Mouse (Mus musculus) left cerebral cortex, adult 11 months (tissue): ENCODE results near the gene Bcl2l2.

Experiments used
- DNase-seq: peaks from one replicate; pipeline ENCODE4 v3.0.0; 2022; ENCODE audit warnings: low spot score

The Bcl2l2 gene

GRCm38 (mm10) chr14:54883154-54884021 is at the start of gene Bcl2l2, which contains the start of gene Gm20521:
TSS of gene Bcl2l2 (plus strand) at chr14:54883377.
TSS of gene Gm20521 (plus strand) at chr14:54883441.
- no peak for DNase-seq

- no peak for DNase-seq
These were observed 39.7 kb upstream of the Bcl2l2 start for GRCm38 (mm10) chr14:54843461-54843860.

DNA sequence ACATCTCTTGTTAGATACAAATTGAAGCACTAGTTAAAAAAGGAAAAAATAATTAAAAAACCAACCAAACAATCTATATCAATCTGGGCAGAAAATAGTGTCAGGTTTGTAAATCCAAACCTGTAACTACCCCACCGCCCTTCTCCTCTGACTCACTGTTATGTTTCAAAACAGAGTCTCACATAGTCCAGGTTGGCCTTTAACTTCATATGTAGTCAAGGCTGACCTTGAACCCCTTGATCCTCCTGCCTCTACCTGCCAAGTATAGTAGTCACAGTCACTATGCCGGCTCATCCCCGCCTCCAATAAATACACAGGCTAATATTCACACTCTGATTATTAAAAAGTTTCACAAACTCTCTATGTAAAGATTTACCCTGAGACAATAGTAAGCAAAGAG is 27.5 kb upstream of the Bcl2l2 start:
- no peak for DNase-seq

DNA sequence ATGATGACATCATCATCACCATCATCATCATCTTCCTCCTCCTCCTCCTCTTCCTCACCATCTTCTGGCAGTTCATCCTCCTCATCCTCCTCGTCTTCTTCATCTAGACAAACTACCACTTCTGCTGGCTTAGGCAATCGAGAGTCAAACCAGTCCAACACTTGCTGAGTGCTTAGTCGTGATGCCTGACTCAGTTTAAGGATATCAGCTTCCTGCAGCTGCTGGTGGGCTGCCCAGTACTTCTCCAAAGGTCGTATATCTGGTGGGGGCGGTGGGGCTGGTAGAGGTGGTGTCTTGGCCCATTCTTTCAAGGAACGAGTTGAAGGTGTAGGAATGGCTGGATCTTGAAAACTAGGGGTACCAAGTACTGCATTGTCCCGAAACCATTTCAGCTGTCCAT is 26.5 kb upstream of the Bcl2l2 start:
- no peak for DNase-seq

GRCm38 (mm10) chr14:54857891-54858290 is 25.3 kb upstream of the Bcl2l2 start:
- no peak for DNase-seq

- no peak for DNase-seq
These were observed 22.7 kb upstream of the Bcl2l2 start for GRCm38 (mm10) chr14:54860511-54860910.

DNA sequence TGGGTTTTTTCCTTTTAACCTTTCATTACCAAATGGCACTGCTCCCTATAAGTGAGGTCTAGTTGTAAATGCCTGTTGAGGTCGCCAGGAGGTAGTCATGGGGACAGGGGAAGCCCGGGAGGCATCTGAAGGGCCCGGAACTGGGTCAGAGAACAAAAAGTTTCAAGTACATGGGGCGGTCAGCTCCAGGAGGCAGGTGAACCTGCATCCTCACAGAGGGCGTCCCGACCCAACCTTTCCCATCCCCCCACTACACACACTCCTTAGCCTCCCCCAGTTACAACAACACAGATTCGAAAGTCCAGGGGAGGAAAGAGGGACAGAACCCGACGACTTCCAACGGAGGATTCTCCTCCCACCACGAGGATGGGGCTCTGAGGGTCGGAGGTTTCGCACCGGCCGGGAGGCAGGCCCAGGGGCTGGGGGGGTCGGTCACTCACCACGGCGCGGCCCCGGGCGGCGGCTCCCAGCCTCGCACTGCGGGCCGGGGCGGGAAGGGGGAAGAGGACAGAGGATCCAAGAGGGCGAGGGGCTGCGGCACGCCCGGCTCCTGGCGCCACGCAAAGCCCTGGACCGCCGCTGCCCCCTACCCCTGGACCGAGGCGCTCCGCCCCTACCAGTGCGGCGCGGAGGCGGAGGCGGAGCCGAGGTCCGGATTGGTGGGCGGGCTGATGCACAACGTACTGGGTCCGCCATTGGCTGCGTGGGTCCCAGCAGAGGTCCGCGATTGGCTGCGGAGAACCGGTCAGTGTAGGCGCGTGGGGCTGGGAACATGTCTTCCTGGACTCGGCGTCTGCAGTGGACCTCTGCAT is 19.5 kb upstream of the Bcl2l2 start:
- DNase-seq = peak; percentile 88

- DNase-seq = no peak
These were observed 18.7 kb upstream of the Bcl2l2 start for GRCm38 (mm10) chr14:54864313-54865036.

DNA sequence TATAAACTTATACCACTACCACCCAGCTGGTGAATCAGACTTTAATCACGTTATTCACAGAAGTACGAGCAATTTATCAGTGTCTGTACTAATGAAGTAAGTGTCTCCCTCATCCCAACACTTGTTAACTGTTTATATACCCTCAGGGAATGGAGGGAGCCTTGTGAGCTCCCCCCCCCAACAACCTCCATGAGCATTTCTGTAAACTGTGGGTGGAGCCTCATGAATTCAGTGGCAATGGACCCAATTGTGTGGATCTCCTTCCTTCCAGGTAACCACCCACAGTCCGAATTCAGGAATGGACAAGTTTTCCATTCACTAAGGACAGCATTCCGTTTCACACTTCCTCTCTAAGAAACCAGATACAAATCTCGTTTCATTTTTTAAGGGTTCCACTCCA is 17.6 kb upstream of the Bcl2l2 start:
- no peak for DNase-seq

- DNase-seq = no peak
These were observed 16.9 kb upstream of the Bcl2l2 start for GRCm38 (mm10) chr14:54866268-54866667.

DNA sequence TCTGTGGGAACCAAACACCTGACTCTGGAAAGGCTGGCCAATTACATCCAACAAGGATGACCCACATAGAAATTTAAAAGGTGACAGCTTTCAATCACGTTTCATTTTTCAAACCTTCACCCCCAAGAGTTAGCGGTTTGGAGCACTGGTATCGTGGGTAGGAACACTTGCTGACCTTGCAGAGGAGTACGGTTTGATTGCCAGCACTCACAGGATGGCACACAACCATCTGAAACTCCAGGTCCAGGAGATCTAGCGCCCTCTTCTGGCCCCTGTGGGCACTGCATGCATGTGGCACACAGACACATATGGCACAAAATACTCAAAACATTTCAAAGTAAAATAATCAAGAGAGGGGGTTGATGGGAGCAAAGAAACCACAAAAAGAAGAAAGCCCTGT is 16.2 kb upstream of the Bcl2l2 start:
- no peak for DNase-seq

DNA sequence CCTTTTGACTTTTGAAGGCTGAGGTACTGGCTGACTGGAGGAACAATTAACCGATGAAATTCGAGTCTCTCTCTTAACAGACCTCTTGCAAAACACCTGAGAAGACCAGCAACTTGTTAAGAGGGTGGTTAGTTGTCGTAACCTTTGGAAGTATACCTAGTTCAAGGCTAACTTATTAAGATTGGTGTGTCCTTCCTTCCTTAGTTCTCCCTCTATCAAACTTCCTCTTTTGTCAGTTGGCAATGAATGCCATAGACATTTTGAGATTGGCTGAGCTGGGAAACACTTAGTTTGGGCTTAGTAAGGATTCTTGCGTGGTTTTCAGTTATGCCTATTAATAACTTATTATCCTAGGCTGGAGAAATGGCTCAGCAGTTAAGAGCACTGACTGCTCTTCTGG is 15.2 kb upstream of the Bcl2l2 start:
- no peak for DNase-seq

GRCm38 (mm10) chr14:54870861-54871260 is 12.3 kb upstream of the Bcl2l2 start, which contains the start of gene Homez:
TSS of gene Homez (minus strand) at chr14:54870961.
- DNase-seq = no peak

DNA sequence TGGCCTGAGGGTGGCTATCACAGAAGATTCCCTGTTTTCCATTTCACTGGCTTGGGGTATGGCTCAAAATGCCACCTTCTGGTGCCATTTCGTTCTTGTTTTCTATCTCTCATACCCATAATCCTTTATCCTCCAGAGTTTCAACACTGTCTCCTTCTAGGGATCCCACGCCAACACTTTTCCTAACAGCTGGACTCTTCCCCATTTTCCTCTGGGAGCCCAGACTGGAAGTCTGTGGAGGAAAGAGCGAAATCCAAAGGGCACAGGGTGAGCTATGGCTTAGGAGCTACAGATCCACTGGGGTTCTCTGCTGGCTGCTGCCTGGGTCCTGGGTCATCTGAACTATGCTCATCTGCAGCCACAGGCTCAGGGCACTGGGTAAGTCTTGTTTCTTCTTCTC is 9.0 kb upstream of the Bcl2l2 start:
- no peak for DNase-seq

- DNase-seq = no peak
These were observed 7.2 kb upstream of the Bcl2l2 start for GRCm38 (mm10) chr14:54875844-54876538.

GRCm38 (mm10) chr14:54876539-54877047 is 6.6 kb upstream of the Bcl2l2 start:
- DNase-seq = peak; percentile 90

DNA sequence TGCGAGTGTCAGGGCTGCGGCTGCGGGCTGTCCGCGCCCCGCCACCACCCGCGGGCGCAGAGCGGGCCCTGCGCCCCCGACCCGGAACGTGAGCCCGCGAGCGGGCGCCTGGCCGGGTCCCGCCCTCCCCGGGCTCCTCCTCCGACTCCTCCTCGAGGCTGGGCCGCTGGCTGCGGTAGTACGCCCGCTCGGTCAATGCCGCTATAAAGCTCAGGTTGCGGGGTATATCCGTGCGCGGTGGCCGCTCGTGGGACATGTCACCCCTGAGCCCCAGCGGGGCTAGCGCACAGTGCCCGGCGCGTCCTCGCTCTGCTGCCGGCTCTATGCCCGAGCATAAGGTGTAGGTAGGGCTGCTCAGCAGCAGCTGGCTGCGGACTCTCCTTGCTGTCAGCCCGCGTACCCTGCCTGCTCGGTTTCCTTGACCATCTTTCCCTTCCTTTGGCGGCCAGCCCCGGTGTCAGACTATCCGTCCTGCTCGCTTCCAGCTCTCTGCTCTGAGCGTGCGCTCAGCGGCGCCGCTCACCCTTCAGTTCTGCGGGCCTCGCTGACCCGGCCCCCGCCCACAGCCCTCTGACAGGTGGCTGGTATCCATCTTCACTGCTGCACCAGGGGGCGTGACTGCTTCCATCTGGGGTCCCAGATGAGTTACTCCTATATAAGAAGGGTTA is 6.0 kb upstream of the Bcl2l2 start, which contains the start of gene Ppp1r3e:
TSS of gene Ppp1r3e (minus strand) at position 503 of the 668 bp plus-strand sequence.
- no peak for DNase-seq

GRCm38 (mm10) chr14:54884022-54884712 is 990 bp downstream of the Bcl2l2 start:
- DNase-seq = no peak

DNA sequence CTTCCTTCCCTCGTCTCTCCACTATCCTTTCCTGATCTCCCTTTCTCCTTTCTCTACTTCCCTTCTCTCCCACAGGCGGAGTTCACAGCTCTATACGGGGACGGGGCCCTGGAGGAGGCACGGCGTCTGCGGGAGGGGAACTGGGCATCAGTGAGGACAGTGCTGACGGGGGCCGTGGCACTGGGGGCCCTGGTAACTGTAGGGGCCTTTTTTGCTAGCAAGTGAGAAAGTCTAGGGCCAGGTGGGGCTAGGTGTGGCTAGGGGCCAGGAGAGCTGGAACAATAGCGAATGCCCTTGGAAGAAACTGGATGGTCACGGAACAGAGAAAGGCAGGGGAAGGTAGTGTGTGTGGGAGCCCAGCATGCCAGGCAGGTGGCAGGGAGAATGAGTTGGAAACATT is 2.1 kb downstream of the Bcl2l2 start:
- no peak for DNase-seq

- no peak for DNase-seq
These were observed 9.0 kb downstream of the Bcl2l2 start, which contains the start of gene Pabpn1 for GRCm38 (mm10) chr14:54892200-54892599. TSS of gene Pabpn1 (plus strand) at chr14:54892500.
